Mouse (Mus musculus) C2C12 (cell line): ENCODE measurements at regions not wholly inside any gene's neighbourhood (a gene's known extent, or its start where the extent isn't known, plus 50 kb on each side); places are given as distances from the start of the nearest gene placed in this dataset.

Experiments used
- CTCF ChIP-seq: IDR thresholded peaks from one replicate; pipeline ENCODE4 v1.5.1; 2011; ENCODE audit not compliant: control insufficient read depth, insufficient read depth, insufficient read length
- MAX ChIP-seq: IDR thresholded peaks from one replicate; pipeline ENCODE4 v1.6.1; 2011; ENCODE audit warnings: mild to moderate bottlenecking, control low read depth
- USF1 ChIP-seq: IDR thresholded peaks from one replicate; pipeline ENCODE4 v1.6.1; 2011; ENCODE audit warnings: low read depth, mild to moderate bottlenecking, control low read depth, moderate library complexity

DNA sequence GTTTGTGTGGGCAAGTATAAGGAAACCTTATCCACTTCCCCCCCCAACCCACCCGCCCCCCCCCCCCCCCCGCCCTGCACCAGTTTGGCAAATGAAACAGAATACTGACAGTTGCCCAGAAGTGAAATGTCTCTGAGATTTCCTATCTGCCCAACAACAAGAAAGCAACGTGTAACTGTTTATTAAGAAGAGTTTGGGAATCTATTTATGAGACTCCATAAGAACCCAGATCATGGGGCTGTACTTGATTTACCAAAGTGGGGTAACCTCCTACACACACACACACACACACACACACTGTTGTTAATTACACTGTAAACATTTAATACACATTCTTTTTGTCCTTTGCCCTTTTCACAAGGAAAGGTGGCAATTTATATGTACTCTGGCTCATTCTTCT, 165.6 kb upstream of the Tmem161b start:
- TF ChIP-seq CTCF (no peak), USF1 (no peak), MAX (no peak)
